Mouse (Mus musculus) neural tube, embryonic 12.5 days (tissue): ENCODE results near the gene Gm13693. TPM values are rescaled to one million over a fixed set of nuclear protein-coding genes. Genes with fewer than 3 reads are reported as not detected.
"Not testable (repeated sequence)": the region's sequence is repeated elsewhere in the genome, so short reads cannot be mapped to it uniquely, and the experiment has no call there.

Experiments
- ATAC-seq: fragments of 200-750 bp; cut with Nextera tagmentation; 2 replicates; pipeline ENCODE4 v1.8.0; 2017; ENCODE audit warnings: low read depth, mild to moderate bottlenecking, moderate TSS enrichment, moderate library complexity; ENCODE audit not compliant: low FRiP score
- H3K27ac ChIP-seq: fragments of 300-500 bp; sonication (generic); 2 replicates; pipeline ENCODE4 v1.5.1; 2016
- H3K27me3 ChIP-seq: fragments of 300-500 bp; sonication (generic); replicated peaks from 2 replicates; pipeline ENCODE4 v1.6.1; 2016; ENCODE audit warnings: mild to moderate bottlenecking
- H3K36me3 ChIP-seq: fragments of 300-500 bp; sonication (generic); 2 replicates; pipeline ENCODE4 v1.6.1; 2016; ENCODE audit warnings: mild to moderate bottlenecking
- H3K4me1 ChIP-seq: fragments of 300-500 bp; sonication (generic); 2 replicates; pipeline ENCODE4 v1.6.1; 2016
- H3K4me2 ChIP-seq: fragments of 300-500 bp; sonication (generic); replicated peaks from 2 replicates; pipeline ENCODE4 v1.6.1; 2016; ENCODE audit warnings: mild to moderate bottlenecking
- H3K4me3 ChIP-seq: fragments of 300-500 bp; sonication (generic); 2 replicates; pipeline ENCODE4 v1.5.1; 2016
- H3K9ac ChIP-seq: fragments of 300-500 bp; sonication (generic); 2 replicates; pipeline ENCODE4 v1.6.1; 2016; ENCODE audit warnings: mild to moderate bottlenecking
- H3K9me3 ChIP-seq: fragments of 300-500 bp; sonication (generic); 2 replicates; pipeline ENCODE4 v1.6.1; 2016; ENCODE audit warnings: mild to moderate bottlenecking
- WGBS: fragments of 180-500 bp; shearing (Covaris S2); methylation state at CpG from one replicate; pipeline ENCODE4 v1.1.7; 2016; 5-methylcytosine and 5-hydroxymethylcytosine counted together
- polyA plus RNA-seq: library from polyadenylated mRNA; unstranded; fragments of >200 nt; fragmentation: Nextera tagmentation; extraction: Ambion mirVana; gene quantifications from 2 replicates; pipeline ENCODE4 v1.2.1, GENCODE M21; 2016

Gene Gm13693
- polyA plus RNA-seq: not detected in 2 replicates

GRCm38 (mm10) chr2:83961203-83961602 is at the start of gene Gm13693:
Gm13693 (plus strand) TSS chr2:83961503.
- not testable (repeated sequence) for H3K4me2 ChIP-seq, H3K4me1 ChIP-seq, H3K36me3 ChIP-seq, H3K4me3 ChIP-seq, ATAC-seq, H3K9me3 ChIP-seq, H3K9ac ChIP-seq, H3K27ac ChIP-seq, H3K27me3 ChIP-seq
- WGBS: no CpG with 5 or more reads among the region's 6 CpGs

GRCm38 (mm10) chr2:83929478-83930088 is 31.7 kb upstream of the Gm13693 start:
- Histone ChIP-seq H3K36me3 (no peaks in the 10 kb centered on the region), H3K4me3 (no peak overlapping the region), H3K9me3 (no peaks in the 10 kb centered on the region), H3K27me3 (no peaks in the 10 kb centered on the region), H3K4me1 (no peaks in the 10 kb centered on the region), H3K9ac (no peak overlapping the region), H3K27ac (no peak overlapping the region), H3K4me2 (no peak overlapping the region)
- no peak for ATAC-seq
- WGBS: 65% methylated on average over 2 of the region's 2 CpGs

- peaks cover 7% of the 10 kb centered on the region; the same call in 1 of the 2 replicates for H3K4me1 ChIP-seq
- H3K27ac ChIP-seq: no peak within 1 kb of the TSS
- under 1% methylated on average over 20 of the region's 20 CpGs for WGBS
- 0 out of 2 replicates have a peak within 1 kb of the TSS, but pooled peaks have one; percentile 18 for H3K4me3 ChIP-seq
- H3K9ac ChIP-seq: no peak within 1 kb of the TSS
- peak; percentile 99 for ATAC-seq
- no peaks in the 10 kb centered on the region for H3K9me3 ChIP-seq
- H3K4me2 ChIP-seq: peak within 1 kb of the TSS; percentile 58
- no peaks in the 10 kb centered on the region for H3K27me3 ChIP-seq
- no peaks in the 10 kb centered on the region for H3K36me3 ChIP-seq
Measured at GRCm38 (mm10) chr2:83940931-83941361, 20.4 kb upstream of the Gm13693 start, which contains the start of gene Zswim2. Zswim2 (minus strand) TSS chr2:83941228.

GRCm38 (mm10) chr2:83941378-83941777 is 19.9 kb upstream of the Gm13693 start:
- no peak overlapping the region for H3K27ac ChIP-seq
- peaks cover 7% of the 10 kb centered on the region; the same call in 1 of the 2 replicates for H3K4me1 ChIP-seq
- 45% methylated on average over 3 of the region's 3 CpGs for WGBS
- no peaks in the 10 kb centered on the region for H3K36me3 ChIP-seq
- H3K9ac ChIP-seq: no peak overlapping the region
- 0 out of 2 replicates have a peak overlapping the region, but pooled peaks have one; percentile 18 for H3K4me3 ChIP-seq
- no peaks in the 10 kb centered on the region for H3K27me3 ChIP-seq
- ATAC-seq: peak; percentile 49
- no peaks in the 10 kb centered on the region for H3K9me3 ChIP-seq
- H3K4me2 ChIP-seq: peak overlapping the region; percentile 58

- no peaks in the 10 kb centered on the region for H3K9me3 ChIP-seq
- 79% methylated on average over 4 of the region's 4 CpGs for WGBS
- no peak overlapping the region for H3K4me2 ChIP-seq
- H3K4me1 ChIP-seq: peaks cover 7% of the 10 kb centered on the region; the same call in 1 of the 2 replicates
- H3K4me3 ChIP-seq: no peak overlapping the region
- ATAC-seq: no peak
- H3K36me3 ChIP-seq: no peaks in the 10 kb centered on the region
- H3K27ac ChIP-seq: no peak overlapping the region
- no peak overlapping the region for H3K9ac ChIP-seq
- no peaks in the 10 kb centered on the region for H3K27me3 ChIP-seq
Measured at GRCm38 (mm10) chr2:83941792-83942191, 19.5 kb upstream of the Gm13693 start.

GRCm38 (mm10) chr2:83955393-83955792 is 5.9 kb upstream of the Gm13693 start, which contains the start of gene Gm13698:
Gm13698 (plus strand) TSS chr2:83955693.
- not testable (repeated sequence) for H3K27me3 ChIP-seq, H3K9ac ChIP-seq, H3K4me1 ChIP-seq, H3K27ac ChIP-seq, H3K36me3 ChIP-seq, ATAC-seq, H3K4me2 ChIP-seq, H3K9me3 ChIP-seq, H3K4me3 ChIP-seq
- WGBS: no CpG with 5 or more reads among the region's 6 CpGs

- WGBS: no CpG with 5 or more reads among the region's 6 CpGs
Measured at GRCm38 (mm10) chr2:83967013-83967412, 5.7 kb downstream of the Gm13693 start, which contains the start of gene Gm13695. Gm13695 (plus strand) TSS chr2:83967313.

GRCm38 (mm10) chr2:83972823-83973222 is 11.5 kb downstream of the Gm13693 start, which contains the start of gene Gm13696:
Gm13696 (plus strand) TSS chr2:83973123.
- H3K27ac ChIP-seq, H3K4me1 ChIP-seq, H3K9ac ChIP-seq, ATAC-seq, H3K4me3 ChIP-seq, H3K4me2 ChIP-seq, H3K36me3 ChIP-seq, H3K9me3 ChIP-seq, H3K27me3 ChIP-seq: not testable (repeated sequence)
- WGBS: no CpG with 5 or more reads among the region's 6 CpGs

More at GRCm38 (mm10) chr2:83967013-83967412, 5.7 kb downstream of the Gm13693 start, which contains the start of gene Gm13695:
- not testable (repeated sequence) for H3K4me1 ChIP-seq, H3K27me3 ChIP-seq, H3K27ac ChIP-seq, H3K9ac ChIP-seq, ATAC-seq, H3K4me2 ChIP-seq, H3K9me3 ChIP-seq, H3K36me3 ChIP-seq, H3K4me3 ChIP-seq

GRCm38 (mm10) chr2:83978633-83979032 is 17.3 kb downstream of the Gm13693 start, which contains the start of gene Gm13694:
Gm13694 (plus strand) TSS chr2:83978933.
- not testable (repeated sequence) for ATAC-seq, H3K36me3 ChIP-seq, H3K4me2 ChIP-seq, H3K9me3 ChIP-seq, H3K4me1 ChIP-seq, H3K27ac ChIP-seq, H3K27me3 ChIP-seq, H3K4me3 ChIP-seq, H3K9ac ChIP-seq
- no CpG with 5 or more reads among the region's 6 CpGs for WGBS

GRCm38 (mm10) chr2:83984443-83984842 is 23.1 kb downstream of the Gm13693 start, which contains the start of gene Gm13697:
Gm13697 (plus strand) TSS chr2:83984743.
- WGBS: no CpG with 5 or more reads among the region's 6 CpGs
- ATAC-seq, H3K27ac ChIP-seq, H3K9ac ChIP-seq, H3K9me3 ChIP-seq, H3K4me2 ChIP-seq, H3K4me1 ChIP-seq, H3K4me3 ChIP-seq, H3K36me3 ChIP-seq, H3K27me3 ChIP-seq: not testable (repeated sequence)

- not testable (repeated sequence) for H3K4me2 ChIP-seq, H3K9ac ChIP-seq, H3K36me3 ChIP-seq, H3K4me3 ChIP-seq, ATAC-seq, H3K27me3 ChIP-seq, H3K4me1 ChIP-seq, H3K27ac ChIP-seq, H3K9me3 ChIP-seq
- WGBS: no CpG with 5 or more reads among the region's 6 CpGs
Measured at GRCm38 (mm10) chr2:83990253-83990652, 28.9 kb downstream of the Gm13693 start, which contains the start of gene Gm13691. Gm13691 (plus strand) TSS chr2:83990553.

GRCm38 (mm10) chr2:83993639-83994255 is 32.4 kb downstream of the Gm13693 start:
- not testable (repeated sequence) for H3K36me3 ChIP-seq, H3K9ac ChIP-seq, H3K9me3 ChIP-seq, H3K4me3 ChIP-seq, H3K4me1 ChIP-seq, ATAC-seq, H3K27me3 ChIP-seq, H3K4me2 ChIP-seq, H3K27ac ChIP-seq
- WGBS: 76% methylated on average over 8 of the region's 9 CpGs
